Mouse (Mus musculus) B cell, adult 67 days (primary cell): ENCODE measurements around the gene Itln1. TPM values are rescaled to one million over a fixed set of nuclear protein-coding genes. Genes with fewer than 3 reads are reported as not detected.

Experiments used
- total RNA-seq, 2 experiments: library from RNA; stranded (reverse); gene quantifications; 4 replicates each; pipeline ENCODE4 v1.2.4; 2023

Itln1 gene
- not detected for total RNA-seq

DNA sequence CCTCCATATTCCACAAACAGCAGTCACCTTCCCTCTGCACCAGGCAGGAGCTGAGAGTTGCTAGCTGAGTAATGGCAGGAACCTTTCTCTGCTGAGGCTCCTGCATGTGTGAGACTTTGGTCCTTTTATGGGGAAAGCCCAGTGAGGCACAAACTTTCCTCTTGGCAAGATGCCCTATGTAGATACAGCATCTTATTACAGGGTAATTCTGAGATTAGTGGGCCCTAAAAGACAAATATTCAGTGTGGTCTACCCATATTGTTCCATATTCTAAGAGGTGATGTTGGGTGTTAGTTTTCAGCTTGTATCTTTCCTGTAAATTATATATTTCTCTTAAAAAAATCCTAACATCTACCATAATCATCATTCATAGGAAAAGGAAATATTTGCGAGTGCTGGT, at the start of gene Itln1:
TSS of gene Itln1 (minus strand) at position 101 of the 400 bp plus-strand sequence.

DNA sequence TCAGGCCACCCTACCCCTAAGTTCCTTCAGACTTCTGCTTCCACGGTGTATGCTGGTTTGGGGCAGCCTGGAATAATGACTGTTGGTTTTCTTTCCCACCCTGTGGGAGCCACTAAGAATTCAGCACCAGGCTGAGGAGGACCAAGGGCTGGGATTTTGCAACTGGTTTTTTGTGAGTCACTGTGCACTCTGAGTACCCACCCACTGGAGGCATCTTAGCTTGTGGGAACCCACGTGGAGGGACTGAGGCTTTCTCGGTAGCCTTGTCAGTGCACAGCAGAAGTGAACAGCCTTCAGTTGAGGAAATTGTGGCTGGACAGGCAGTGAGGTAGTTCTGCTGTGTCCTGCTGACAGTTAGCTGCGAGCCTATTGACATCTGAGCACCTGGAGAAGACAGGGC, 23.8 kb upstream of the Itln1 start, which contains the start of gene Cd244a:
TSS of gene Cd244a (plus strand) at position 296 of the 400 bp plus-strand sequence.

DNA sequence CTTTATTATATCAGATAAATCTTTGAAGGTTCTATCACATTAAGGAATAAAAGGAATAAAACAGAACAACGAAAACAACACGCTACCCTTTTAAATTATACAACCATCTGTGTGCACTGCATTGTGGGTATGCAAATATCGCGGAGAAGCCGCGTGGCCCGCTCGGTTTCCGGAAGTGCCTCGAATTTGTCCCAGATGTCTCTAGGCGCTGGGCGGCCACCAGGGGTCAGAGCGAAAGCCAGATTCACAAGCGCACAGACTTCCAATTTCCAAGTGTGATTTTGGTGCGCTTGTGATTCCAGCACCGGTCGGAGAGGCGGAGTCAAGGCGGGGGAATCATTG, 31.9 kb downstream of the Itln1 start, which contains the start of gene Alyref2:
TSS of gene Alyref2 (plus strand) at position 229 of the 342 bp plus-strand sequence.

Other genes starting within 250 kb of the Itln1 start
- 10 to 100 TPM; 59.3 to 66.9 TPM for gene Usp21, start 247.3 kb downstream of the Itln1 start, total RNA-seq
- 10 to 100 TPM; 46.1 to 46.6 TPM for gene Ufc1, start 240.3 kb downstream of the Itln1 start, total RNA-seq
- gene Dedd, start 206.1 kb downstream of the Itln1 start, total RNA-seq, result 10 to 100 TPM; 40.6 to 43.6 TPM
- gene Nit1, start 189.6 kb downstream of the Itln1 start, total RNA-seq, result 10 to 100 TPM; 29.2 to 29.4 TPM
- gene Pfdn2, start 189.6 kb downstream of the Itln1 start, total RNA-seq, result 10 to 100 TPM; 57.3 to 70.0 TPM
- under 1 TPM in 1 of 2 experiments, not detected in 1; 0.70 TPM for gene Klhdc9, start 174.5 kb downstream of the Itln1 start, total RNA-seq
- gene Nectin4, start 165.2 kb downstream of the Itln1 start, total RNA-seq, result under 1 TPM in 1 of 2 experiments, not detected in 1; 0.32 TPM
- gene Arhgap30, start 146.3 kb downstream of the Itln1 start, total RNA-seq, result 100 to 1,000 TPM; 326 to 330 TPM
- gene Usf1, start 124.0 kb downstream of the Itln1 start, total RNA-seq, result 100 to 1,000 TPM; 190 to 199 TPM
- gene Tstd1, start 116.4 kb downstream of the Itln1 start, total RNA-seq, result 10 to 100 TPM; 13.0 to 13.2 TPM
- 1 to 10 TPM in 1 of 2 experiments, under 1 TPM in 1; 0.64 to 1.3 TPM for gene F11r, start 97.8 kb downstream of the Itln1 start, total RNA-seq
- 10 to 100 TPM in 1 of 2 experiments, 1 to 10 TPM in 1; 8.3 to 10.2 TPM for gene Alyref2, start 31.8 kb downstream of the Itln1 start, total RNA-seq
- 10 to 100 TPM; 13.3 to 15.7 TPM for gene Cd244a, start 23.9 kb upstream of the Itln1 start, total RNA-seq
- gene Ly9, start 72.1 kb upstream of the Itln1 start, total RNA-seq, result 100 to 1,000 TPM; 131 to 138 TPM
- 10 to 100 TPM; 63.0 to 63.9 TPM for gene Slamf7, start 117.7 kb upstream of the Itln1 start, total RNA-seq
- 100 to 1,000 TPM; 113 to 134 TPM for gene Cd48, start 146.7 kb upstream of the Itln1 start, total RNA-seq
- gene Slamf1, start 231.8 kb upstream of the Itln1 start, total RNA-seq, result 10 to 100 TPM; 33.3 to 43.7 TPM